Mouse (Mus musculus): ENCODE measurements around the gene Mgat1.
A peak's percentile ranks its signal among the peaks of the same experiment; 100 is the strongest.

The Mgat1 gene

GRCm38 (mm10) chr11:49242944-49243626 lies 906 bp upstream of the Mgat1 start:
- DNase-seq (ENCODE audit: low spot score) = no peak

- DNase-seq (ENCODE audit: low spot score) = no peak
These were observed 572 bp downstream of the Mgat1 start for GRCm38 (mm10) chr11:49244595-49244930.

GRCm38 (mm10) chr11:49245176-49245575 lies 1.2 kb downstream of the Mgat1 start:
- DNase-seq (ENCODE audit: low spot score) = no peak

GRCm38 (mm10) chr11:49245634-49246415 lies 1.8 kb downstream of the Mgat1 start:
- DNase-seq (ENCODE audit: low spot score) = no peak

- no peak for DNase-seq (ENCODE audit: low spot score)
These were observed 2.5 kb downstream of the Mgat1 start for GRCm38 (mm10) chr11:49246523-49246922.

GRCm38 (mm10) chr11:49247255-49247654 lies 3.3 kb downstream of the Mgat1 start:
- DNase-seq (ENCODE audit: low spot score) = no peak

GRCm38 (mm10) chr11:49248226-49248973 lies 4.4 kb downstream of the Mgat1 start:
- DNase-seq (ENCODE audit: low spot score) = peak; percentile 87

- no peak for DNase-seq (ENCODE audit: low spot score)
These were observed 5.1 kb downstream of the Mgat1 start for GRCm38 (mm10) chr11:49248974-49249700.

GRCm38 (mm10) chr11:49249811-49250421 lies 5.9 kb downstream of the Mgat1 start:
- no peak for DNase-seq (ENCODE audit: low spot score)

GRCm38 (mm10) chr11:49250422-49251379 lies 6.7 kb downstream of the Mgat1 start:
- peak; percentile 94 for DNase-seq (ENCODE audit: low spot score)

- no peak for DNase-seq (ENCODE audit: low spot score)
These were observed 7.4 kb downstream of the Mgat1 start for GRCm38 (mm10) chr11:49251380-49251761.

GRCm38 (mm10) chr11:49252048-49252447 lies 8.1 kb downstream of the Mgat1 start:
- DNase-seq (ENCODE audit: low spot score) = no peak

GRCm38 (mm10) chr11:49253035-49253434 lies 9.0 kb downstream of the Mgat1 start:
- DNase-seq (ENCODE audit: low spot score) = no peak

- DNase-seq (ENCODE audit: low spot score) = no peak
These were observed 15.3 kb downstream of the Mgat1 start for GRCm38 (mm10) chr11:49259296-49259695.

GRCm38 (mm10) chr11:49259829-49260228 lies 15.8 kb downstream of the Mgat1 start:
- DNase-seq (ENCODE audit: low spot score) = no peak

- DNase-seq (ENCODE audit: low spot score) = no peak
These were observed 16.8 kb downstream of the Mgat1 start for GRCm38 (mm10) chr11:49260598-49261312.

GRCm38 (mm10) chr11:49261313-49261855 lies 17.4 kb downstream of the Mgat1 start:
- DNase-seq (ENCODE audit: low spot score) = no peak

- DNase-seq (ENCODE audit: low spot score) = no peak
These were observed 18.3 kb downstream of the Mgat1 start for GRCm38 (mm10) chr11:49262286-49262685.

GRCm38 (mm10) chr11:49263149-49263548 lies 19.2 kb downstream of the Mgat1 start:
- no peak for DNase-seq (ENCODE audit: low spot score)

- DNase-seq (ENCODE audit: low spot score) = no peak
These were observed 20.1 kb downstream of the Mgat1 start for GRCm38 (mm10) chr11:49264081-49264480.

Data from lung, postnatal 25 days (tissue).